Mouse (Mus musculus) embryonic facial prominence, embryonic 15.5 days (tissue): ENCODE results near the gene Atraid. TPM values are rescaled to one million over a fixed set of nuclear protein-coding genes. Genes with fewer than 3 reads are reported as not detected.

Source experiments
- ATAC-seq: fragments of 200-750 bp; cut with Nextera tagmentation; 2 replicates; pipeline ENCODE4 v1.8.0; 2017; ENCODE audit warnings: low read depth, moderate TSS enrichment; ENCODE audit not compliant: insufficient number of reproducible peaks, low FRiP score, low TSS enrichment
- H3K27ac ChIP-seq: fragments of 300-500 bp; sonication (generic); replicated peaks from 2 replicates; pipeline ENCODE4 v1.5.1; 2015; ENCODE audit warnings: mild to moderate bottlenecking, inconsistent platforms
- H3K27me3 ChIP-seq: fragments of 300-500 bp; sonication (generic); 2 replicates; pipeline ENCODE4 v1.6.1; 2015; ENCODE audit warnings: inconsistent platforms
- H3K36me3 ChIP-seq: fragments of 300-500 bp; sonication (generic); 2 replicates; pipeline ENCODE4 v1.6.1; 2015; ENCODE audit warnings: mild to moderate bottlenecking, inconsistent platforms
- H3K4me1 ChIP-seq: fragments of 300-500 bp; sonication (generic); 2 replicates; pipeline ENCODE4 v1.6.1; 2015; ENCODE audit warnings: inconsistent platforms
- H3K4me2 ChIP-seq: fragments of 300-500 bp; sonication (generic); replicated peaks from 2 replicates; pipeline ENCODE4 v1.6.1; 2015; ENCODE audit warnings: mild to moderate bottlenecking, inconsistent platforms
- H3K4me3 ChIP-seq: fragments of 300-500 bp; sonication (generic); replicated peaks from 2 replicates; pipeline ENCODE4 v1.5.1; 2015; ENCODE audit warnings: mild to moderate bottlenecking, inconsistent platforms
- H3K9ac ChIP-seq: fragments of 300-500 bp; sonication (generic); 2 replicates; pipeline ENCODE4 v1.6.1; 2015; ENCODE audit warnings: inconsistent platforms
- H3K9me3 ChIP-seq: fragments of 300-500 bp; sonication (generic); replicated peaks from 2 replicates; pipeline ENCODE4 v1.6.1; 2016; ENCODE audit warnings: inconsistent platforms
- WGBS: fragments of 180-500 bp; shearing (Covaris S2); methylation state at CpG from one replicate; pipeline ENCODE4 v1.1.7; 2015; 5-methylcytosine and 5-hydroxymethylcytosine counted together
- polyA plus RNA-seq: library from polyadenylated mRNA; unstranded; fragments of >200 nt; fragmentation: Nextera tagmentation; extraction: Ambion mirVana; gene quantifications from 2 replicates; pipeline ENCODE4 v1.2.1, GENCODE M21; 2015

Gene Atraid
- polyA plus RNA-seq, 1 experiment from 2014 or later: 173 TPM

DNA sequence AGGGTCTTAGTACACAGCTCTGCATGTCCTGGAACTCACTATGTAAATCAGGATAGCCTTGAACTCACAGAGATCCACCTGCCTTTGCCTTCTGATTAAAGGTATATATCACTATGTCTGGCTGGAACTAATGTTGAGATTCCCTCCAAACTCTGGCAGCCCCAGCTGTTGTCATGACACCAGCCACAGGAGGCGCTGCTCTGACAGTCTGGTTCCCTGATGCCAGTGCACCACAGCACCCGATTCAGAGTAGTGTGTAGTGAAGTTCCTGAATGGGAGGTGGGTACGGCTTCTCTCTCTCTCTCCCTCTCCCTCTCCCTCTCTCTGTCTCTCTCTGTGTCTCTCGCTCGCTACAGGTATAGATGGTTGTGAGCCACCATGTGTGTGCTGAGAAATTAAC is 34.2 kb downstream of the Atraid start:
- H3K4me3 ChIP-seq: no peak overlapping the region
- 10% methylated on average over 5 of the region's 5 CpGs for WGBS
- H3K9ac ChIP-seq: no peak overlapping the region
- H3K27me3 ChIP-seq: peaks cover 26% of the 10 kb centered on the region
- H3K4me2 ChIP-seq: no peak overlapping the region
- no peak for ATAC-seq
- H3K4me1 ChIP-seq: peaks cover 7% of the 10 kb centered on the region; the same call in 1 of the 2 replicates
- peaks cover 18% of the 10 kb centered on the region for H3K36me3 ChIP-seq
- no peak overlapping the region for H3K27ac ChIP-seq
- H3K9me3 ChIP-seq: no peaks in the 10 kb centered on the region

DNA sequence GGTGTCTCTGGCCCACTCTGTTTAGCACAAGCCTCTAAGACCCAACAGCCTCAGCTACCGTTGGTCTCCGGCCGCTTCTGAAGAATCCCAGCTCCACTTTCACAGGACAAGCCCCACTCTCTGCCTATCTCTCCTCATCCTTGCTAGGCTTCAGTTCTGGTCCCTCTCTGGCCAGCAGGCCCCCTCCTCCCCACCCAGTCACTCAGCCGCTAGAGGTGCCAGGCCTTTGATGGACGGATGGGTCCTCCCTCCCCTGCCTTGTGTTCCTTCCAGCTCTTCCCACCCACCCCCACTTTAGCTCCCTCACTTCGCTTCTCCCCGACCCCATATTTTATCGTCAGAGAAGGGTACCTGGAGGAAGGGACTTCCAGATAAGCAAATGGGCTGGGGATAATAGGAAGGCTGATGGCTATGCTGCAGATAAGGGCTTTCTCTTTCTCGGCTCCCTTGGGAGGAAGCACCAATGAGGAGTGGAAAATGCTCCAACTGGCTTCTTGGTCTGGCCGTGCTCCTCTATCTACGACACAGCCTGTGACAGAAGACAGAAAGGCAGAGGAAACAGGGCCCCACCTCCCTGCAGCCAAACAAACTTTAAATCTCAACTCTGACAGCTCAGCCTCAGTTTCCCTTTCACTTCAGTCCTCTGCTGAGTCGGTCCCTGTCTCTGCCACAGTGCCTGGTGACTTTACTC is 35.0 kb downstream of the Atraid start:
- Histone ChIP-seq H3K36me3 (peaks cover 11% of the 10 kb centered on the region), H3K4me1 (peaks cover 7% of the 10 kb centered on the region; the same call in 1 of the 2 replicates), H3K27me3 (peaks cover 30% of the 10 kb centered on the region), H3K9ac (no peak overlapping the region), H3K27ac (no peak overlapping the region), H3K9me3 (no peaks in the 10 kb centered on the region), H3K4me3 (no peak overlapping the region), H3K4me2 (no peak overlapping the region)
- WGBS: 40% methylated on average over 12 of the region's 12 CpGs
- no peak for ATAC-seq

DNA sequence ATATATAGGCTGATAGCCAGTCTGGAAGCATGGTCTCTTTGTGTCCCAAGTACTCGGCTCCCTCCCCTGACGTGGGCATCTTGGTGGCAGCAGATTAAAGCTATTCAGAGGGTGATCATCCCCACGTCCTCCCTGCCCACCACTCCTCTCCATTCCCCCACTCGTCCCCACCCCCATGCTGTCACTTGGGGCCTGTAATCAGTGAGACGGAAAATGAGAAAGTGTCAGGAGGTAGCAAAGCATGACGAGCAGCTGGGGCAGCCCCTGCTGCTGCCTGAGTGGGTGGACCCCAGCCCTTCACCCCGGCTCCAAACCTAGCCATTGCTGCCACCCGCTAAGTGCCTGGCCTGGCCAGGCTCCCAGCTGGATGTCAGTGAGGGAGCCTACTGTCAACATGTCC is 35.8 kb downstream of the Atraid start:
- ATAC-seq: no peak
- Histone ChIP-seq H3K27me3 (peaks cover 38% of the 10 kb centered on the region), H3K27ac (no peak overlapping the region), H3K4me3 (no peak overlapping the region), H3K4me1 (peaks cover 7% of the 10 kb centered on the region; the same call in 1 of the 2 replicates), H3K9me3 (no peaks in the 10 kb centered on the region), H3K36me3 (0 out of 2 replicates have a peak, but pooled peaks cover 2% of the 10 kb centered on the region), H3K4me2 (no peak overlapping the region), H3K9ac (no peak overlapping the region)
- 7% methylated on average over 8 of the region's 8 CpGs for WGBS

DNA sequence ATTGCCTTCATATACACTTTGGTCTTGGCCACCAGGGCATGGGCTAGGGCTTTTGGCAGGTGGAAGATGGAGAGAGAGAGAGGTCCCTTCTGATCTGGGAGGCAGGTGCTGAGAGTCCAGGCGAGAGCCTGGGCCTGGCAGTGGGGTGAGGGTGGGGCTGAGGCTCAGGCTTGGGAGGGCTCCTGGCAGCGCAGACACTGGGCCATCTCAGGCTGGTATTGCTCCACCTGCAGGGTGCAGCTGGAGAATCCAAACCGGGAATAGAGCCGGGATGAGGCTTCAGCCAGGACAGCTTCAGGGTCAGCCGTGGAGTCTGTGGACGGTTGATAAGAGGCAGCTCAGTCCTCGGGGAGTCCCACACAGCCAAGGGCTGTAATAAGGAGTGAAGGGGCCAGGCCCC is 38.5 kb downstream of the Atraid start:
- H3K4me1 ChIP-seq: no peaks in the 10 kb centered on the region
- no peaks in the 10 kb centered on the region for H3K9me3 ChIP-seq
- no peak overlapping the region for H3K4me3 ChIP-seq
- no peak overlapping the region for H3K9ac ChIP-seq
- no peak for ATAC-seq
- H3K27ac ChIP-seq: no peak overlapping the region
- H3K27me3 ChIP-seq: peaks cover 65% of the 10 kb centered on the region
- H3K36me3 ChIP-seq: no peaks in the 10 kb centered on the region
- WGBS: 24% methylated on average over 7 of the region's 7 CpGs
- no peak overlapping the region for H3K4me2 ChIP-seq

DNA sequence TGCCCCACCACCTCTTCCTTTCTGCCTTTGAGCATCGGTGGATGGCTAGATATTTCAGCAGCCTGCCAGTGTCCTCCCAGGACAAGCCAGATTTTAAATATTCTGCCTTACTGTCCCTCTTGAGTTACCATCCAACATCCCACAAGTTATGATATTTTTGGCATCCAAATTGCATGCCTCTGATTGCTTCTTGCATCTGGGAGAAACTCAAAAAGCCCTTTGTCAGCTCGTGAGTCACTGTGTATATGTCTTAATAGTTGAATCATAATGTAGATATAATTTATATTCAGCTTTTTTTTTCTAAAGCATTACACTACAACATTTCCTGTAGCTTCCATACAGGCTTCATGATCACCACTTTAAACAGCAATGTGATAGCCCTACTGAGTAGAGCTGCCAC is 39.0 kb downstream of the Atraid start:
- 54% methylated on average over 2 of the region's 2 CpGs for WGBS

DNA sequence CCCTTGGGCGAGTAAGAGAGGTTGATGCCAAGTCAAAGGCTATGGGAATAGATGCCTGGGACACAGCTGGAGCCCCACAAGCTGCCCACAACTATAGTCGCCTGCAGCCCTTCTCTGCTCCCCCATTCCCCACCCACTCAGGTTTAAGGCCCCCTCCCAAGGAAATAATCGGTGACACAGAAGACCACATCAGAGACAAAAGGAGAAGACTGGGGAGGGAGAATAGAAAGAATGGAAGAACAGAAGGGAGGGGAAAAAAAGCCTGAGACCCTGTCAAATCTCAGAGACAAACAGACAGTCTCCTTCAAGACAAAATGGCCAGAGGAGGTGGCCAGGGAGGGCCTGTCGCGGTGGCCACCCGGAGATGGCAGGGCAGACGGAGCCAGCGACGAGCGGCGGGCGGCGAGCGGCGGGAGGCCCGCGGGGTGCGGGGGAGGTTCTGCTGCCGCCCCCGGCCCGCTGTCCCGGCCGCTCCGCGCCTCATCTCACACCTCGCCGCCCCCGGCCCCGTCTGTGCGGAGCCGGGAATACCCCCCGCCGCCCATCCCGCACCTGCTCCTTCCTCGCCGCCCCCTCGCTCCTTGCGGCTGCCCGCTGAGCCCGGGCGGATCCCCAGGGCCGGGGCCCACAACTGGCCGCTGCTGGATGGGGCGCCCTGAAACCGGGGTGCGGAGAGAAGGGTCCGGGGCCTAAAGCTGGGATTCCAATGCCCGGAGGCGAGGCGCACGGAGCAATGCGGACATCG is 44.3 kb downstream of the Atraid start:
- Histone ChIP-seq H3K9ac (0 out of 2 replicates have a peak overlapping the region, but pooled peaks have one; percentile 4), H3K27me3 (peaks cover 96% of the 10 kb centered on the region), H3K36me3 (no peaks in the 10 kb centered on the region), H3K9me3 (no peaks in the 10 kb centered on the region), H3K27ac (no peak overlapping the region), H3K4me2 (peak overlapping the region; percentile 79), H3K4me1 (peaks cover 34% of the 10 kb centered on the region), H3K4me3 (peak overlapping the region; percentile 45)
- 1% methylated on average over 48 of the region's 53 CpGs for WGBS
- ATAC-seq: no peak

More for the DNA sequence above, 39.0 kb downstream of the Atraid start:
- no peak for ATAC-seq
- no peak overlapping the region for H3K27ac ChIP-seq
- H3K4me3 ChIP-seq: no peak overlapping the region
- no peaks in the 10 kb centered on the region for H3K36me3 ChIP-seq
- H3K9me3 ChIP-seq: no peaks in the 10 kb centered on the region
- peaks cover 66% of the 10 kb centered on the region for H3K27me3 ChIP-seq
- no peaks in the 10 kb centered on the region for H3K4me1 ChIP-seq
- no peak overlapping the region for H3K4me2 ChIP-seq
- no peak overlapping the region for H3K9ac ChIP-seq

DNA sequence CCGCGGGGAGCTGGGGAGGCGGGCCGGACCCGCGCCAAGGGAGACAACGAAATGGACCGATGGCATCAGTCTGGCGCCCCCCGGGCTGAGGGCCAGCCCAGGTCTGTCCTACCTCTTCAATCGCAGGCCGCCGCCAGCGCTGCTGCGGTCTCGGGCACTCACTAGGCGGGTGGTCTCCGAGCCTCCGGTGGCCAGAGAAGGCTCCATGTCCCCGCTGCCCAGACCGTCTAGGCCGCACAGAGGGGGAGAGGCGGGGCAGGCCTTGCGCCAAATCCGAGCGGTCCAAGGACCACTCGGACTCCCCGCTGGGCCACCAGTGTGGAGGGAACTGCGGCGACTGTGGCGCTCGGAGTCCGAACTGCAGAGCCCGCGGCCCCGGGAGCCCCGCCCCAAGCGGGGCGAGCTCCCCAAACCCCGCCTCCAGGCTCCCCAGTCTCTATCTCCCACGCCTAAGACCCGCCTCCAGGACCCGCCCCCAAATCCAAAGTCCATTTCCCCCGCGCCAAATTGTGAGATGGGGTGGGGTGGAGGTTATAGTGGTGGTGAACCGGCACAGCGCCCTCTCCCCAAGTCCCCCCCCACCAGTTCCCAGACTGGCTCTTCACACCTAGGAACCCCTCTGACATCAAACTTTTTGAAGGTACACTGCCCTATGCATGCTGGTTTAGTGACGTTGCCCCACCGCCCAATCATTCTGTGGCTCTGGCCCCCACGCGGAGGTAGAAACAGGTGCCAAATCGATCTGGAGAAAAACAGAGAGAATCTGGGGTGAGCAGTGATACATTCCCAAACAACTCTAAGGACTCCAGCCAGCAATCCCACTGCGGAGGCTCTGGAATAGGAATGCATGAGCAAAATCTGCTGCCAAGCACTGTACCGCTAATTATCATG is 45.3 kb downstream of the Atraid start:
- Histone ChIP-seq H3K27me3 (peaks cover 98% of the 10 kb centered on the region), H3K36me3 (no peaks in the 10 kb centered on the region), H3K27ac (no peak overlapping the region), H3K9me3 (no peaks in the 10 kb centered on the region), H3K4me1 (peaks cover 34% of the 10 kb centered on the region), H3K9ac (no peak overlapping the region), H3K4me2 (peak overlapping the region; percentile 79), H3K4me3 (peak overlapping the region; percentile 45)
- 1% methylated on average over 53 of the region's 54 CpGs for WGBS
- peak; percentile 41; the same call in 1 of the 2 replicates for ATAC-seq

DNA sequence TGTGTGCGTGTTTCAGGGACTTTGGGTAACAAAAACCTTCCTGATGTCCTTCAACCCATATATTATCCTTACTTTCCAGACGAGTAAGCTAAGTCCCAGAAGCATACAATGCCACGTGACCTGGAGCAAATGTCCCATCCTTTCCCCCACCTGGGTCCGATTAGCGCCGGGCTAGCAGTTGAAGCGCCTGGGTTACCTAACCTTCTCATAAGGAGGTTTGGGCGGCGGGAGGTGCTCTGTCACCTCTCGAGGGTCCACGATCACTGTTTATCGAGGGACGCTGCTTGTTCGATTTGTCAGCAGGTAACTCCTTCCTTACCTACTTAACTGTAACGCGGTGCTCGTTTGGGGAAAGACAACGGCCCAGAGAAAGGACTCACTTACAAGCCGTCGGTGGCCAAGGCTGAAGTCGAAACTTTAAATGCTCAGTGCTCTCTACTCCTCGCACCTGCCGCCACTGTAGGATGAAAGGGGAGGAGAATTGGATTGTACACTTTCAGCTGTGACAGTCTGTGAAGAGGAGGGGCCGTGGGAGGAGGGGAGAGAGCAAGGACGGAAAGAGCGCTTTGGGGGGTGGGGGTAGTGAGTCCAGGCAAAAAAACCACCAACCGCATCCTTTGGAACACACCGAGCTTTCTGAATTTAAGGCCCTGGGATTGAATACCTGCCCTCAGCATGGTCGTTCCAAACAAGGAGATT is 46.1 kb downstream of the Atraid start:
- H3K4me1 ChIP-seq: peaks cover 34% of the 10 kb centered on the region
- ATAC-seq: no peak
- 1% methylated on average over 29 of the region's 29 CpGs for WGBS

DNA sequence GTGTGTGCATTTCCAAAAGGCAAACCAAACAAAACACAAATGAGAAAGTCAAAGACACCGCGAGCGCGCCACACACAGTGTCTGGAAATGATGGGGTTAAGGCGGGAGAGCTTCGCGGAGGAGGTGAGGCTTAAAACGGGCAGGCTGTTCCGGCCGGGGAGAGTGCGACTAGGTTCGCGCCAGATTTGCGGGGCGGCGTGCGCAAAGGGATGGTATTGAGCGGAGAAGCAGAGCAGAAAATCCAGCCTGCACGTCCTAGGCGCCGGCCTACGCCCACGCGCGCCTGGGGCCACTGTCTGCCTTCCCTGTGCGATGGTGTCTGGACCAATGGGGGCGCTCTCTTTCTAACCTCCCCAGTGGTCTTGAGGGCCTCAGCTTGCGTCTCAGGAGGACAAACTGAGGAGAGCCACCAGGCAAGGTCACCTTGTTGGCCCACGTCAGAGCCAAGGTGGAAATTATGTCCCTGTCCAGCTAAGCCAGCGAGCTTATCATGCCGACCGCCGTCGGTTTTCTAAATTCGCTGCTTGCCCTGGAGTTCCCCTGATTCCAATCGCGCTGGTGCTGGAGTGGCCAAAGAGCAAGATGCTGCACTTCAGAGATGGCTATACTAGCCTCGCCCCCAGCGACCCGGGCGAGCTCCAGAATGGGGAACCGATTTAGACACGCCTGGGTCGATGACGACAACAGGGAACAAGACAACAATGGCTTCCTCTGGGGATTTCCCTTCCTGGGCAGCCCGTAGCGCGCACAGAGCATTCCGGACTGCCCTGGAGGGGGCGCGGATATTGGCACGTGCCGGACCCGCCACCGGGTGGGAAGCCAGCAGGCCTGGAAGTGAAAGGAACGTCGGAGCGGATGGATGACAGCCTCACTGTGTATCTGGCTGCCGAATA is 46.9 kb downstream of the Atraid start:
- peak overlapping the region; percentile 79 for H3K4me2 ChIP-seq
- WGBS: under 1% methylated on average over 59 of the region's 59 CpGs
- ATAC-seq: no peak
- H3K9ac ChIP-seq: no peak overlapping the region
- H3K9me3 ChIP-seq: no peaks in the 10 kb centered on the region
- H3K27ac ChIP-seq: no peak overlapping the region
- peak overlapping the region; percentile 45 for H3K4me3 ChIP-seq
- peaks cover 34% of the 10 kb centered on the region for H3K4me1 ChIP-seq
- no peaks in the 10 kb centered on the region for H3K36me3 ChIP-seq
- H3K27me3 ChIP-seq: peaks cover 90% of the 10 kb centered on the region

More for the DNA sequence above, 46.1 kb downstream of the Atraid start:
- Histone ChIP-seq H3K27ac (no peak overlapping the region), H3K9me3 (no peaks in the 10 kb centered on the region), H3K36me3 (no peaks in the 10 kb centered on the region), H3K27me3 (peaks cover 98% of the 10 kb centered on the region), H3K9ac (no peak overlapping the region), H3K4me2 (peak overlapping the region; percentile 79), H3K4me3 (peak overlapping the region; percentile 45)
